Mouse (Mus musculus) urinary bladder, postnatal 36 days (tissue): ENCODE results near the gene Col9a1.

Experiments used
- DNase-seq, 2 experiments: peaks; one replicate each; pipeline ENCODE4 v3.0.0; 2022; ENCODE audit warnings: low spot score in 2 of 2, mixed read lengths in 1 of 2

Gene Col9a1

GRCm38 (mm10) chr1:24294979-24295942 is 117.9 kb downstream of the Col9a1 start:
- DNase-seq, result no peak

GRCm38 (mm10) chr1:24300700-24301099 is 123.3 kb downstream of the Col9a1 start:
- DNase-seq, result no peak
